Mouse (Mus musculus) MEL (cell line): ENCODE results near the gene Vmp1. TPM values are rescaled to one million over a fixed set of nuclear protein-coding genes. Genes with fewer than 3 reads are reported as not detected.

Experiments
- DNase-seq: peaks from one replicate; pipeline ENCODE4 v3.0.0; 2011; ENCODE audit warnings: low read depth, low spot score
- H3K27ac ChIP-seq: 2 replicates; pipeline ENCODE4 v1.5.1; 2012; ENCODE audit warnings: low read depth, mild to moderate bottlenecking, control low read depth, low read length, moderate library complexity; ENCODE audit not compliant: control insufficient read depth
- H3K27me3 ChIP-seq, 2 experiments: fragments of 150-350 bp in 1 of 2; sonication (generic) in 1 of 2; 2 replicates each; pipeline ENCODE4 v1.6.1; 2012; ENCODE audit warnings: low read length in 2 of 2, mild to moderate bottlenecking in 2 of 2, improper control_type of control experiment in 1 of 2, moderate library complexity in 1 of 2; ENCODE audit not compliant: insufficient read depth in 2 of 2, control insufficient read depth in 1 of 2
- H3K36me3 ChIP-seq, 2 experiments: 2 replicates each; pipeline ENCODE4 v1.6.1; 2012 to 2014; ENCODE audit warnings: low read length in 2 of 2, improper control_type of control experiment in 1 of 2, inconsistent platforms in 1 of 2, mild to moderate bottlenecking in 1 of 2; ENCODE audit not compliant: insufficient read depth in 2 of 2, control insufficient read depth in 1 of 2
- H3K4me1 ChIP-seq, 2 experiments: fragments of 150-350 bp in 1 of 2; sonication (generic) in 1 of 2; 2 replicates each; pipeline ENCODE4 v1.6.1; 2012; ENCODE audit warnings: low read length in 2 of 2, improper control_type of control experiment in 1 of 2, mild to moderate bottlenecking in 1 of 2; ENCODE audit not compliant: insufficient read depth in 2 of 2, control insufficient read depth in 1 of 2
- H3K4me3 ChIP-seq, 2 experiments: fragments of 150-350 bp in 1 of 2; sonication (generic) in 1 of 2; 2 replicates each; pipeline ENCODE4 v1.5.1; 2012; ENCODE audit warnings: low read depth in 2 of 2, low read length in 2 of 2, mild to moderate bottlenecking in 2 of 2, moderate library complexity in 2 of 2, control low read depth in 1 of 2, improper control_type of control experiment in 1 of 2; ENCODE audit not compliant: control insufficient read depth in 1 of 2, insufficient read depth in 1 of 2
- H3K79me2 ChIP-seq: 2 replicates; pipeline ENCODE4 v1.6.1; 2012; ENCODE audit warnings: mild to moderate bottlenecking, low read length, moderate library complexity; ENCODE audit not compliant: control insufficient read depth, poor library complexity, insufficient read depth
- H3K9ac ChIP-seq: 2 replicates; pipeline ENCODE4 v1.6.1; 2012; ENCODE audit warnings: low read depth, mild to moderate bottlenecking, control low read depth, low read length, moderate library complexity; ENCODE audit not compliant: control insufficient read depth, poor library complexity, severe bottlenecking
- H3K9me3 ChIP-seq: fragments of 150-350 bp; sonication (generic); replicated peaks from 2 replicates; pipeline ENCODE4 v1.6.1; 2012; ENCODE audit warnings: mild to moderate bottlenecking, low read length, improper control_type of control experiment, moderate library complexity; ENCODE audit not compliant: insufficient read depth
- CHD1 ChIP-seq: IDR thresholded peaks from 2 replicates; pipeline ENCODE4 v1.6.1; 2012; ENCODE audit warnings: low read depth, mild to moderate bottlenecking, inconsistent platforms, low read length, improper control_type of control experiment
- CHD2 ChIP-seq: IDR thresholded peaks from 2 replicates; pipeline ENCODE4 v1.6.1; 2011; ENCODE audit warnings: low read length, improper control_type of control experiment
- CTCF ChIP-seq, 3 experiments: IDR thresholded peaks in 2 of 3; conservative IDR thresholded peaks in 1 of 3; 2 replicates each; pipeline ENCODE4 v1.5.1; 2011 to 2012; ENCODE audit warnings: low read length in 3 of 3, low read depth in 2 of 3, mild to moderate bottlenecking in 2 of 3, improper control_type of control experiment in 1 of 3, inconsistent platforms in 1 of 3, mixed read lengths in 1 of 3, moderate library complexity in 1 of 3; ENCODE audit not compliant: control insufficient read depth in 1 of 3, insufficient read depth in 1 of 3, poor library complexity in 1 of 3, severe bottlenecking in 1 of 3
- E2F4 ChIP-seq: IDR thresholded peaks from 2 replicates; pipeline ENCODE4 v1.6.1; 2011; ENCODE audit warnings: low read depth, low read length, improper control_type of control experiment, borderline replicate concordance
- ELF1 ChIP-seq: IDR thresholded peaks from 2 replicates; pipeline ENCODE4 v1.6.1; 2014; ENCODE audit warnings: low read depth, mild to moderate bottlenecking, inconsistent platforms, low read length, improper control_type of control experiment, moderate library complexity
- EP300 ChIP-seq, 2 experiments: IDR thresholded peaks; 2 replicates each; pipeline ENCODE4 v1.6.1; 2011; ENCODE audit warnings: improper control_type of control experiment in 2 of 2, low read length in 2 of 2, low read depth in 1 of 2, mild to moderate bottlenecking in 1 of 2
- ETS1 ChIP-seq: IDR thresholded peaks from 2 replicates; pipeline ENCODE4 v1.6.1; 2012; ENCODE audit warnings: low read depth, mild to moderate bottlenecking, inconsistent platforms, low read length, improper control_type of control experiment, moderate library complexity
- GABPA ChIP-seq: IDR thresholded peaks from 2 replicates; pipeline ENCODE4 v1.6.1; 2012; ENCODE audit warnings: low read depth, mild to moderate bottlenecking, inconsistent platforms, low read length, improper control_type of control experiment, moderate library complexity
- GATA1 ChIP-seq: IDR thresholded peaks from 2 replicates; pipeline ENCODE4 v1.6.1; 2011; ENCODE audit warnings: low read depth, low read length, improper control_type of control experiment
- HCFC1 ChIP-seq: IDR thresholded peaks from 2 replicates; pipeline ENCODE4 v1.6.1; 2012; ENCODE audit warnings: low read depth, mild to moderate bottlenecking, inconsistent platforms, low read length, improper control_type of control experiment, moderate library complexity
- KAT2A ChIP-seq: conservative IDR thresholded peaks from 2 replicates; pipeline ENCODE4 v1.6.1; 2012; ENCODE audit warnings: low read depth, low read length, improper control_type of control experiment, inconsistent platforms
- MAX ChIP-seq: IDR thresholded peaks from 2 replicates; pipeline ENCODE4 v1.6.1; 2011; ENCODE audit warnings: low read length, improper control_type of control experiment
- MYB ChIP-seq: IDR thresholded peaks from 2 replicates; pipeline ENCODE4 v1.6.1; 2011; ENCODE audit warnings: mild to moderate bottlenecking, low read depth, low read length, improper control_type of control experiment
- MYC ChIP-seq: IDR thresholded peaks from 2 replicates; pipeline ENCODE4 v1.6.1; 2011; ENCODE audit warnings: low read depth, mild to moderate bottlenecking, low read length, improper control_type of control experiment, moderate library complexity
- NELFE ChIP-seq: IDR thresholded peaks from 2 replicates; pipeline ENCODE4 v1.6.1; 2011; ENCODE audit warnings: low read depth, low read length, improper control_type of control experiment
- POLR2A ChIP-seq, 2 experiments: IDR thresholded peaks; 2 replicates each; pipeline ENCODE4 v1.6.1; 2011 to 2012; ENCODE audit warnings: low read length in 2 of 2, mild to moderate bottlenecking in 2 of 2, control low read depth in 1 of 2, improper control_type of control experiment in 1 of 2, low read depth in 1 of 2, moderate library complexity in 1 of 2; ENCODE audit not compliant: control insufficient read depth in 1 of 2, insufficient read depth in 1 of 2, poor library complexity in 1 of 2
- POLR2AphosphoS2 ChIP-seq: IDR thresholded peaks from 2 replicates; pipeline ENCODE4 v1.6.1; 2011; ENCODE audit warnings: low read length, improper control_type of control experiment
- POLR2AphosphoS5 ChIP-seq: IDR thresholded peaks from 2 replicates; pipeline ENCODE4 v1.6.1; 2012; ENCODE audit warnings: low read depth, borderline replicate concordance, mild to moderate bottlenecking, inconsistent platforms, low read length, moderate library complexity, mixed read lengths
- RAD21 ChIP-seq: IDR thresholded peaks from 2 replicates; pipeline ENCODE4 v1.6.1; 2011; ENCODE audit warnings: mild to moderate bottlenecking, low read depth, low read length, improper control_type of control experiment
- RCOR1 ChIP-seq: IDR thresholded peaks from 2 replicates; pipeline ENCODE4 v1.6.1; 2012; ENCODE audit warnings: low read depth, mild to moderate bottlenecking, inconsistent platforms, low read length, improper control_type of control experiment
- SIN3A ChIP-seq: IDR thresholded peaks from 2 replicates; pipeline ENCODE4 v1.6.1; 2012; ENCODE audit warnings: low read length, improper control_type of control experiment, inconsistent platforms
- SMC3 ChIP-seq: IDR thresholded peaks from 2 replicates; pipeline ENCODE4 v1.6.1; 2011; ENCODE audit warnings: low read depth, low read length, improper control_type of control experiment
- TAL1 ChIP-seq: IDR thresholded peaks from 2 replicates; pipeline ENCODE4 v1.6.1; 2012; ENCODE audit warnings: mild to moderate bottlenecking, inconsistent platforms, low read length, moderate library complexity, mixed read lengths
- TBP ChIP-seq: IDR thresholded peaks from 2 replicates; pipeline ENCODE4 v1.8.0; 2011; ENCODE audit warnings: low read depth, low read length, improper control_type of control experiment
- ZC3H11A ChIP-seq: IDR thresholded peaks from 2 replicates; pipeline ENCODE4 v1.6.1; 2012; ENCODE audit warnings: low read depth, mild to moderate bottlenecking, inconsistent platforms, low read length, improper control_type of control experiment
- ZMIZ1 ChIP-seq: IDR thresholded peaks from 2 replicates; pipeline ENCODE4 v1.6.1; 2012; ENCODE audit warnings: low read depth, mild to moderate bottlenecking, inconsistent platforms, low read length, improper control_type of control experiment, moderate library complexity
- polyA plus RNA-seq, 2 experiments: library from polyadenylated mRNA; stranded (reverse) in 1 of 2; unstranded in 1 of 2; fragments of >175 nt in 1 of 2; fragments of >200 nt in 1 of 2; gene quantifications; 2 replicates each; pipeline versions ENCODE4 v1.2.1 to v1.2.4; 2012; ENCODE audit warnings: low replicate concordance in 2 of 2, low read depth in 1 of 2; ENCODE audit not compliant: insufficient read length in 2 of 2, insufficient read depth in 1 of 2, missing spikeins in 1 of 2
- total RNA-seq: library from RNA; depleted of rRNA; stranded (reverse); fragments of 300-350 nt; gene quantifications from 2 replicates; pipeline ENCODE4 v1.2.3, GENCODE M21; 2012

Vmp1 gene
- total and polyA plus RNA-seq, 3 experiments = 61.8 to 94.9 TPM; not detected in 1

DNA sequence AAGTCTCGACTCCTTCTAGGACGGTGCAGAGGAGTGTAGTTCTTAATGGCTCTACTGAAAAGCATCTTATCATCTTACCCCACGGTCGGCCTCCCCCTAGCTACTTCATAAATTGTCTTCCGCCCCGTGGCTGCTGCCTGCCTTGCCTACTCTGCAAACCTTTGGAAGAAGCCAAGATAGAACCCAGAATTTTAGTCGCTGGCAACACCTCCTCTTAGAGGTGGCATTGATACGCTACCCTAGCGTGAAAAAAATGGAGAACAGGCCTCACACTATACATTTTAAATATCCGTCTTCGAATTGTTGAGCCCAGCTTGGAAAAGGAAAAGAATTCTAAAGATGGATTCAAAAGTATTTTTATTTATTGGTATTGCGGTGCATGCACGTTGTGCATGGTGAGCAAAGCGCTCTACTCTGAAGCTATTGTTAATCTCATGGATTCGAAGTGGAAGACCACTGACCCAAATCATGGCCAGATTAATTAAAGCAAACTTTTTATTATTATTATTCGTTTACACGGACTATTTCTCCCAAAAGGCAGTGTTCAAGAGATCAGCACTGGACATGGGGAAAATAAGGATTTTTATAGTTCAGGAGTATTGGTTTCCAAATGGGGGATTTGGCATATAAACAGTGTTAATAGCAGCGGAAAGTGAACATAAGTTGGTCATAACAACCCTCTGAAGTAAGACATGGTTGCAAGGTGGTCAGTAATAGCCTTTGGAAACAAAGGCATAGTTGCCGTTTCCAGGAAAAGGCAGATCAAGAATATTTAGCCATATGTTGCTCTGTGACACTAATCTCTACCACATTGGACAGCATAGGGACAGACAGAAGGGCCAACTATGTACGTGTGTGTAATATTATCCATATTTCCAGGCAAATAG lies 733 bp upstream of the Vmp1 start:
- Histone ChIP-seq H3K9me3 (no peaks in the 10 kb centered on the region), H3K4me1 (peaks cover 11 to 21% of the 10 kb centered on the region in 2 experiments), H3K9ac (peak overlapping the region; percentile 84), H3K27me3 (no peaks in the 10 kb centered on the region), H3K4me3 (peak overlapping the region; percentile 67 to 81), H3K79me2 (peaks cover 66% of the 10 kb centered on the region), H3K36me3 (peaks cover 4 to 52% of the 10 kb centered on the region in 2 experiments)
- peak; percentile 36 for DNase-seq
- no peak for TF ChIP-seq TAL1
- TF ChIP-seq POLR2AphosphoS5 = 0 out of 2 replicates have a peak, but pooled peaks have one; percentile 68
- no peak for TF ChIP-seq CTCF (IDR thresholded peaks at IDR 0.05 in 2 of 3, conservative IDR thresholded peaks at IDR 0.05 in 1 of 3; ENCODE audit: control insufficient read depth in 1 of 3, insufficient read depth in 1 of 3, low read depth in 2 of 3, low read length in 3 of 3, poor library complexity in 1 of 3, severe bottlenecking in 1 of 3)
- no peak for TF ChIP-seq ETS1
- peak; percentile 68; the same call in 1 of the 2 replicates for TF ChIP-seq MYC
- no peak for TF ChIP-seq CHD2
- TF ChIP-seq MAX = no peak
- TF ChIP-seq SIN3A = peak; percentile 77; the same call in 1 of the 2 replicates
- TF ChIP-seq ZMIZ1 = peak; percentile 94
- TF ChIP-seq GATA1 = no peak
- TF ChIP-seq ZC3H11A = no peak
- TF ChIP-seq CHD1 = peak; percentile 97
- TF ChIP-seq HCFC1 = peak; percentile 28; the same call in 1 of the 2 replicates
- TF ChIP-seq SMC3 = no peak
- TF ChIP-seq POLR2AphosphoS2 = no peak
- no peak for TF ChIP-seq ELF1
- no peak for TF ChIP-seq KAT2A
- TF ChIP-seq RAD21 = no peak
- peak in 1 of 2 experiments; percentile 13; a peak in 1 of 4 replicates for TF ChIP-seq EP300 (IDR thresholded peaks at IDR 0.05; ENCODE audit: low read depth in 1 of 2, low read length in 2 of 2)
- TF ChIP-seq RCOR1 = no peak
- TF ChIP-seq E2F4 = no peak
- peak in 1 of 2 experiments; percentile 22; a peak in 1 of 4 replicates for TF ChIP-seq POLR2A (IDR thresholded peaks at IDR 0.05; ENCODE audit: control insufficient read depth in 1 of 2, insufficient read depth in 1 of 2, low read depth in 1 of 2, low read length in 2 of 2, poor library complexity in 1 of 2)
- no peak for TF ChIP-seq GABPA
- no peak for TF ChIP-seq TBP
- no peak for TF ChIP-seq NELFE
- TF ChIP-seq MYB = no peak
- TF ChIP-seq, all 39 proteins: peak for 8
- H3K27ac ChIP-seq = peak overlapping the region; percentile 91
